Mouse (Mus musculus): Measurements from ENCODE around the gene Fam189a1. TPM values are rescaled to one million over a fixed set of nuclear protein-coding genes. Genes with fewer than 3 reads are reported as not detected.

Fam189a1 gene
- polyA plus RNA-seq, 1 experiment: 17.1 TPM

DNA sequence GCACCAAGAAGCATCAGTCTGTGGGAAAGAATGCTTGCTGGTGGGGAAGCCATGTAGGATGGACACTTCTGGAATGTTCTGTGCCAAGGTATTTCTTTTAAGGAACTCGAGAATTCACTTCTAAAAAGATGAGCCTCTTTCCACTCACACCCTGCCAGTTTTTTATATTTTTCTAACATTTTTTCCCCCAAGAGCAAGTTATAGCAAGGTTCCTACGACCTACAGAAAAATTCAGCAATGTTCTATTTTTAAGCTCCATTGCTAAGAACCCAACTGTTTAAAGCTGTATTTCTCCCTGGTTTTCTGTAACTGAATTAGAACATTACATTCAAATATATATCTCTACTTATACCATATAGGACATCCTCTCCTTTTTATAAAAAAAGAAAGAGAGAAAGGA, 244.4 kb downstream of the Fam189a1 start:
- Histone ChIP-seq H3K27ac (ENCODE audit: insufficient read depth, low read length) (no peak overlapping the region), H3K27me3 (ENCODE audit: control insufficient read depth, insufficient read depth, low read length) (no peaks in the 10 kb centered on the region), H3K4me3 (replicated peaks; ENCODE audit: insufficient read depth, low read depth, low read length) (no peak overlapping the region), H3K4me1 (ENCODE audit: control insufficient read depth, insufficient read depth, low read length) (no peaks in the 10 kb centered on the region)
- DNase-seq: no peak
- TF ChIP-seq POLR2A (IDR thresholded peaks at IDR 0.05; ENCODE audit: borderline replicate concordance, insufficient read depth, low read length) (no peak), CTCF (IDR thresholded peaks at IDR 0.05; ENCODE audit: borderline replicate concordance, insufficient read depth, low read depth, low read length) (no peak)
- 83% methylated on average over 2 of the region's 2 CpGs for WGBS

DNA sequence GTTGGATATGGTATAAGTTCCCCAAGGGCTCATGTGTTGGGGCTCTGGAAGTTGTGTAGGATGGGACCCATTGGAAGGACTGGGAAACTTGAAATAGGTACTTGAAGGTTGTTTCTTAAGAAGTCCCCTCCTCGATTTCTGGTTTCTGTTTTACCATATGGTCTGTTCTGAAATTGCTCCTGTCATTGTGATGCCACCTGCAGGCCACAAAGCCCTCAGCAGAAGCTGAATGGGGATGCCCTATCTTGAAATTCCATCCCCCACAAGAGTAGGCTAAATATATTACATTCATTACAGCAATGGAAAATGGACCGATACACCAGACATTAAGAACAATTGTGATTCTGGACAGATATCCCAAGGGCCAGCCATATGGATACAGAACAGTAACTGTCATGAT, 246.2 kb downstream of the Fam189a1 start:
- no peak overlapping the region for H3K27ac ChIP-seq (ENCODE audit: insufficient read depth, low read length)
- no peak for TF ChIP-seq CTCF (IDR thresholded peaks at IDR 0.05; ENCODE audit: borderline replicate concordance, insufficient read depth, low read depth, low read length)
- TF ChIP-seq POLR2A (IDR thresholded peaks at IDR 0.05; ENCODE audit: borderline replicate concordance, insufficient read depth, low read length): no peak
- H3K4me3 ChIP-seq (replicated peaks; ENCODE audit: insufficient read depth, low read depth, low read length): no peak overlapping the region
- H3K4me1 ChIP-seq (ENCODE audit: control insufficient read depth, insufficient read depth, low read length): no peaks in the 10 kb centered on the region
- H3K27me3 ChIP-seq (ENCODE audit: control insufficient read depth, insufficient read depth, low read length): no peaks in the 10 kb centered on the region
- no peak for DNase-seq
- 86% methylated on average over 2 of the region's 2 CpGs for WGBS

DNA sequence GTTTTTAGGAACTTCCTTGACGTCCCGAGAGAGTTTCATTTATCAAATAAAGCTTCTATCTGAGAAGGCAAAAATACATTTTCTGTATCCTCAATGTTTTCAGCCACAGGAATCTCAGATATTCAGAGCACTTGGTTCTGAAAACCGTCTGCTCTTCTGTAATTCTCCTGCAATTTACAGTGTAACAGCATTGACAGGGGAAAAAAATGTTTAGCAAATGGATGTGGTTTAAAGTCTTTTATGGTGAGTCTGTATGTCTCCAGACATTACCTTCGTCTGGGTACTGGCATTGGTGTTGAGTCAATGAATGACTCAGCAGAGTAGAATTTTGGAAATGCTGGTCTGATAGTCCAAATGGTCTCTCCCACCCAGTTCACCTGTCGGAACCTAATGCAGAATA, 249.4 kb downstream of the Fam189a1 start:
- Histone ChIP-seq H3K4me3 (replicated peaks; ENCODE audit: insufficient read depth, low read depth, low read length) (no peak overlapping the region), H3K27ac (ENCODE audit: insufficient read depth, low read length) (no peak overlapping the region), H3K27me3 (ENCODE audit: control insufficient read depth, insufficient read depth, low read length) (no peaks in the 10 kb centered on the region), H3K4me1 (ENCODE audit: control insufficient read depth, insufficient read depth, low read length) (no peaks in the 10 kb centered on the region)
- TF ChIP-seq POLR2A (IDR thresholded peaks at IDR 0.05; ENCODE audit: borderline replicate concordance, insufficient read depth, low read length) (no peak), CTCF (IDR thresholded peaks at IDR 0.05; ENCODE audit: borderline replicate concordance, insufficient read depth, low read depth, low read length) (no peak)
- 89% methylated on average over 5 of the region's 5 CpGs for WGBS
- no peak for DNase-seq

DNA sequence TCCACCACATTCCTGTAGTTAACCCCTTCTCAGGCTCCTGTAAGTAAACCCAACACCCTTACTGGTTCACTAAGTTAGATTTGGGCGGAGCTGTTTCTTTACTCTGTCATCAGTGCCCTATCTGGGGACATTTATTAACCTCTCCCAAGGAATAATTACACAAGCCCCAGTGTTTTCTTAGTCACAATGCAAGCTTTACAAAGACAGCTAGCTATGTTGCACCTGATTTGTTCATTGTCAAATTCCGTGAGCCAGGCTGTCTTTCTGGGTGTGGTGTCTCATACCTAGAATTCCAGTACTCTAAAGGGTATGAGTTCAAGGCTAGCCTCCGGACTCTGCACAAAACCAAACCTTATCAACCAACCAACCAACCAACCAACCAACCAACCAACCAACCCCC, 250.9 kb downstream of the Fam189a1 start:
- DNase-seq: no peak
- no peak for TF ChIP-seq POLR2A (IDR thresholded peaks at IDR 0.05; ENCODE audit: borderline replicate concordance, insufficient read depth, low read length)
- no peak for TF ChIP-seq CTCF (IDR thresholded peaks at IDR 0.05; ENCODE audit: borderline replicate concordance, insufficient read depth, low read depth, low read length)
- WGBS: 95% methylated on average over 3 of the region's 3 CpGs
- Histone ChIP-seq H3K4me3 (replicated peaks; ENCODE audit: insufficient read depth, low read depth, low read length) (no peak overlapping the region), H3K4me1 (ENCODE audit: control insufficient read depth, insufficient read depth, low read length) (no peaks in the 10 kb centered on the region), H3K27me3 (ENCODE audit: control insufficient read depth, insufficient read depth, low read length) (no peaks in the 10 kb centered on the region), H3K27ac (ENCODE audit: insufficient read depth, low read length) (no peak overlapping the region)

DNA sequence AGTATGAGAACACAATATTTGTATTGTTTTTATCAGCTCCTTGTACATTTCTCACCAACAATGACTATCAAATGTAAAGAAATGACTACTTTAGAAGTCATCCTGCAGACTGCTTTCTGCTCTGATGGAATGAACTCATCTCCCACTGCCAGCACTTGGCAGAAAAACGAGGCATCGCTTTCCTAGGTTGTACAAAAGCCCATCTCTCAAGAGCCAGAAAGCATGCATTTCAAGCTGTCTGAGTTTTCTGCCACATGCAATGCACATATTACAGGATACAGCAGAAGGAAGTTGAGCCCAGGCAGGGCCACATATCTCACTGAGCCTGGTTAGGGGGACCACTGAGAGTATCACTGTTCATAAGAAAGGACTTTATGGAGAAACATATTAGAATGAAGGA, 256.1 kb downstream of the Fam189a1 start:
- WGBS: 33% methylated on average over 2 of the region's 2 CpGs
- H3K27me3 ChIP-seq (ENCODE audit: control insufficient read depth, insufficient read depth, low read length): no peaks in the 10 kb centered on the region; the same call in 1 of the 2 replicates
- no peak overlapping the region for H3K4me3 ChIP-seq (replicated peaks; ENCODE audit: insufficient read depth, low read depth, low read length)
- TF ChIP-seq CTCF (IDR thresholded peaks at IDR 0.05; ENCODE audit: borderline replicate concordance, insufficient read depth, low read depth, low read length) (no peak), POLR2A (IDR thresholded peaks at IDR 0.05; ENCODE audit: borderline replicate concordance, insufficient read depth, low read length) (no peak)
- no peak for DNase-seq
- no peak overlapping the region for H3K27ac ChIP-seq (ENCODE audit: insufficient read depth, low read length)
- no peaks in the 10 kb centered on the region for H3K4me1 ChIP-seq (ENCODE audit: control insufficient read depth, insufficient read depth, low read length)

DNA sequence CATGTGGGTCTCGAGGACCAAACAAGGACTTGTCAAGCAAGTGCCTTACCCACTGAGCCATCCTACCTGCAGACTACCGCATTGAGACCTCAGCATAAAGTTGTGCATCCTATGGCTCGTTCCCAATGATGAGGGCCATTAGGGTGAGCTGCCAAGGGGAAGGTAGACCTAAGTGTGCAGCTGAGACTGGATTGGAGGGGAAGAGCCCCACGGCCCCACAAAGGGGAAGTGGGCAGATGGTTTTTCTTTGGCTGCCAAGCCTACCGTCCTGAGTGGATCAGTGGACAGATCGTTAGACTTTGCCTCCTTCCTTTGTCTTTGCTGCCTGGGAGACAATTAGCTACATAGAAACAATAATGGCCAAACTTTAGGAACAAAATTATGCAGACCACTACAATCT, 259.8 kb downstream of the Fam189a1 start:
- H3K27ac ChIP-seq (ENCODE audit: insufficient read depth, low read length): no peak overlapping the region
- H3K4me1 ChIP-seq (ENCODE audit: control insufficient read depth, insufficient read depth, low read length): no peaks in the 10 kb centered on the region
- no peak for TF ChIP-seq CTCF (IDR thresholded peaks at IDR 0.05; ENCODE audit: borderline replicate concordance, insufficient read depth, low read depth, low read length)
- no peak for TF ChIP-seq POLR2A (IDR thresholded peaks at IDR 0.05; ENCODE audit: borderline replicate concordance, insufficient read depth, low read length)
- WGBS: 59% methylated on average over 6 of the region's 6 CpGs
- H3K4me3 ChIP-seq (replicated peaks; ENCODE audit: insufficient read depth, low read depth, low read length): no peak overlapping the region
- no peaks in the 10 kb centered on the region; the same call in 1 of the 2 replicates for H3K27me3 ChIP-seq (ENCODE audit: control insufficient read depth, insufficient read depth, low read length)
- no peak for DNase-seq

DNA sequence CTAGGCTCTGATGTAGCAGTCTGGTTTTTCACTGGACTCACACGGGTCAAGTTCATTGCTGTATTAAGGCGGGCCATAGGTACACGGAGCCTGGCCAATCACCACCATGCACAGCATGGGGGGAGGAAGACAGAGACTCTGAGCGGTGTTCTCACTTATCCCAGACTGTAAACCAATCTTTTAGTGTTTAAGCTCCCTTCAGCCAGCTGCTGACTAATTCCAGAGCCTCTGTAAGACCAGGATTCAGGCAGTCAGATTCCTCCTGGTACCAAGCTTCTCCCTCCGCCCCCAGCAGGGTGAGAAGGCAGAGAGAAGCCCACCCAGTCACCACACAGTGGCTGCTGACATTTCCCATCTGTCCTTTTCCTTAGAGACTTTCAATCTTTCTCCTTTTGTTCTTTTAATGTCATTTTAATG, 260.7 kb downstream of the Fam189a1 start:
- WGBS: 38% methylated on average over 5 of the region's 5 CpGs
- H3K4me3 ChIP-seq (replicated peaks; ENCODE audit: insufficient read depth, low read depth, low read length): no peak overlapping the region
- DNase-seq: no peak
- no peak overlapping the region for H3K27ac ChIP-seq (ENCODE audit: insufficient read depth, low read length)
- no peaks in the 10 kb centered on the region for H3K4me1 ChIP-seq (ENCODE audit: control insufficient read depth, insufficient read depth, low read length)
- H3K27me3 ChIP-seq (ENCODE audit: control insufficient read depth, insufficient read depth, low read length): no peaks in the 10 kb centered on the region; the same call in 1 of the 2 replicates
- TF ChIP-seq POLR2A (IDR thresholded peaks at IDR 0.05; ENCODE audit: borderline replicate concordance, insufficient read depth, low read length): no peak
- TF ChIP-seq CTCF (IDR thresholded peaks at IDR 0.05; ENCODE audit: borderline replicate concordance, insufficient read depth, low read depth, low read length): no peak

DNA sequence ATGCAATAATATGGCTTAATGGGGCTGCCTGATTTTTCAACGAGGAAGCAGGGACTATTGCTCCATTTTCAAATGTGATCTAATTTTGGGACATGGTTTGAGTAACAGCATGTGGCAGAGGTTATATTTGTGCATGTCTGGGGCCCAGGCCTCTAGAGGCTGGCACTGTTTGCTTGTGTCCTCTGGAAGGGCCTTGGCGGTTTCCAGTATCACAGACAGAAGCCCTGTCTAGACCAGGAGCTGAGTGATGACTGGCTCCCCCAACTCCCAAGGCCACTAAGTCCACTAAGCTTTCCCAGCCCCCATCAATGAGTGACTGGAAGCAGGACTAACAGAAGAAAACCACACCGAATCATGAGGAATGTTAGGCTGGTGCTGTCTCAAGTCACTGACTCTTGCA, 265.2 kb downstream of the Fam189a1 start:
- TF ChIP-seq POLR2A (IDR thresholded peaks at IDR 0.05; ENCODE audit: borderline replicate concordance, insufficient read depth, low read length) (no peak), CTCF (IDR thresholded peaks at IDR 0.05; ENCODE audit: borderline replicate concordance, insufficient read depth, low read depth, low read length) (no peak)
- no peak overlapping the region for H3K4me3 ChIP-seq (replicated peaks; ENCODE audit: insufficient read depth, low read depth, low read length)
- no peak overlapping the region for H3K27ac ChIP-seq (ENCODE audit: insufficient read depth, low read length)
- no peaks in the 10 kb centered on the region for H3K27me3 ChIP-seq (ENCODE audit: control insufficient read depth, insufficient read depth, low read length)
- no peak for DNase-seq
- WGBS: 56% methylated on average over 3 of the region's 3 CpGs
- no peaks in the 10 kb centered on the region for H3K4me1 ChIP-seq (ENCODE audit: control insufficient read depth, insufficient read depth, low read length)
